Mouse (Mus musculus) urinary bladder, postnatal 36 days (tissue): ENCODE data around the gene Ttc9b.
"Not testable (repeated sequence)": the region's sequence is repeated elsewhere in the genome, so short reads cannot be mapped to it uniquely, and the experiment has no call there.

Experiments used
- DNase-seq, 2 experiments: peaks; one replicate each; pipeline ENCODE4 v3.0.0; 2022; ENCODE audit warnings: low spot score in 2 of 2, mixed read lengths in 1 of 2

Gene Ttc9b

GRCm38 (mm10) chr7:27653681-27654437 lies at the start of gene Ttc9b:
TSS of gene Ttc9b (plus strand) at chr7:27653915.
- no peak for DNase-seq

GRCm38 (mm10) chr7:27604661-27605348 lies 48.9 kb upstream of the Ttc9b start:
- no peak for DNase-seq

- DNase-seq = peak; percentile 39 to 78
These were observed 48.0 kb upstream of the Ttc9b start for GRCm38 (mm10) chr7:27605499-27606285.

GRCm38 (mm10) chr7:27606481-27607254 lies 47.0 kb upstream of the Ttc9b start:
- DNase-seq = no peak

- peak in 1 of 2 experiments; percentile 65 for DNase-seq
These were observed 46.1 kb upstream of the Ttc9b start for GRCm38 (mm10) chr7:27607580-27607979.

GRCm38 (mm10) chr7:27608130-27608529 lies 45.6 kb upstream of the Ttc9b start:
- DNase-seq = no peak

- DNase-seq = no peak
These were observed 44.4 kb upstream of the Ttc9b start for GRCm38 (mm10) chr7:27609285-27609684.

- no peak for DNase-seq
These were observed 44.0 kb upstream of the Ttc9b start for GRCm38 (mm10) chr7:27609688-27610087.

GRCm38 (mm10) chr7:27610370-27610769 lies 43.3 kb upstream of the Ttc9b start:
- no peak for DNase-seq

GRCm38 (mm10) chr7:27610871-27611270 lies 42.8 kb upstream of the Ttc9b start:
- no peak for DNase-seq

- no peak for DNase-seq
These were observed 40.8 kb upstream of the Ttc9b start for GRCm38 (mm10) chr7:27612940-27613339.

GRCm38 (mm10) chr7:27613751-27614499 lies 39.8 kb upstream of the Ttc9b start:
- DNase-seq = no peak

- no peak for DNase-seq
These were observed 32.7 kb upstream of the Ttc9b start for GRCm38 (mm10) chr7:27621028-27621427.

- DNase-seq = no peak
These were observed 31.5 kb upstream of the Ttc9b start for GRCm38 (mm10) chr7:27622234-27622633.

GRCm38 (mm10) chr7:27624967-27625366 lies 28.7 kb upstream of the Ttc9b start:
- peak in 1 of 2 experiments; percentile 36 for DNase-seq

GRCm38 (mm10) chr7:27627707-27628106 lies 26.0 kb upstream of the Ttc9b start:
- DNase-seq = no peak

- no peak for DNase-seq
These were observed 25.5 kb upstream of the Ttc9b start for GRCm38 (mm10) chr7:27628190-27628589.

GRCm38 (mm10) chr7:27628816-27629215 lies 24.9 kb upstream of the Ttc9b start:
- not testable (repeated sequence) for DNase-seq

GRCm38 (mm10) chr7:27631439-27631838 lies 22.3 kb upstream of the Ttc9b start:
- no peak for DNase-seq

- DNase-seq = no peak
These were observed 20.5 kb upstream of the Ttc9b start for GRCm38 (mm10) chr7:27633166-27633565.

- DNase-seq = no peak
These were observed 19.0 kb upstream of the Ttc9b start for GRCm38 (mm10) chr7:27634691-27635090.
